Mouse (Mus musculus): ENCODE results near the gene 1810062G17Rik. TPM values are rescaled to one million over a fixed set of nuclear protein-coding genes. Genes with fewer than 3 reads are reported as not detected.

Gene 1810062G17Rik
- polyA plus RNA-seq, 1 experiment, result not detected

GRCm38 (mm10) chr3:36498224-36498623, 22.5 kb downstream of the 1810062G17Rik start:
- 0 out of 2 replicates have a peak, but pooled peaks cover 4% of the 10 kb centered on the region for H3K9me3 ChIP-seq
- peaks cover 14% of the 10 kb centered on the region for H3K27me3 ChIP-seq (replicated peaks)
- H3K4me1 ChIP-seq, result peaks cover 22% of the 10 kb centered on the region
- H3K4me3 ChIP-seq (replicated peaks), result no peak overlapping the region
- no peak for TF ChIP-seq GATA1 (IDR thresholded peaks at IDR 0.05; ENCODE audit: borderline replicate concordance, low read length)
- no peak for TF ChIP-seq FLI1 (IDR thresholded peaks at IDR 0.05; ENCODE audit: low read length)
- H3K36me3 ChIP-seq (replicated peaks; ENCODE audit: low read length), result no peaks in the 10 kb centered on the region

GRCm38 (mm10) chr3:36499418-36499817, 23.7 kb downstream of the 1810062G17Rik start:
- Histone ChIP-seq H3K4me3 (replicated peaks) (no peak overlapping the region), H3K36me3 (replicated peaks; ENCODE audit: low read length) (no peaks in the 10 kb centered on the region), H3K27me3 (replicated peaks) (peaks cover 14% of the 10 kb centered on the region), H3K4me1 (peaks cover 16% of the 10 kb centered on the region), H3K9me3 (0 out of 2 replicates have a peak, but pooled peaks cover 4% of the 10 kb centered on the region)
- TF ChIP-seq FLI1 (IDR thresholded peaks at IDR 0.05; ENCODE audit: low read length) (no peak), GATA1 (IDR thresholded peaks at IDR 0.05; ENCODE audit: borderline replicate concordance, low read length) (no peak)

GRCm38 (mm10) chr3:36500976-36501375, 25.2 kb downstream of the 1810062G17Rik start:
- no peaks in the 10 kb centered on the region for H3K36me3 ChIP-seq (replicated peaks; ENCODE audit: low read length)

GRCm38 (mm10) chr3:36501546-36501945, 25.8 kb downstream of the 1810062G17Rik start:
- Histone ChIP-seq H3K9me3 (0 out of 2 replicates have a peak, but pooled peaks cover 4% of the 10 kb centered on the region), H3K27me3 (replicated peaks) (peaks cover 16% of the 10 kb centered on the region), H3K4me3 (replicated peaks) (no peak overlapping the region), H3K4me1 (peaks cover 2% of the 10 kb centered on the region; the same call in 1 of the 2 replicates), H3K36me3 (replicated peaks; ENCODE audit: low read length) (no peaks in the 10 kb centered on the region)
- no peak for TF ChIP-seq FLI1 (IDR thresholded peaks at IDR 0.05; ENCODE audit: low read length)
- no peak for TF ChIP-seq GATA1 (IDR thresholded peaks at IDR 0.05; ENCODE audit: borderline replicate concordance, low read length)

More at GRCm38 (mm10) chr3:36500976-36501375, 25.2 kb downstream of the 1810062G17Rik start:
- TF ChIP-seq GATA1 (IDR thresholded peaks at IDR 0.05; ENCODE audit: borderline replicate concordance, low read length) (no peak), FLI1 (IDR thresholded peaks at IDR 0.05; ENCODE audit: low read length) (no peak)
- Histone ChIP-seq H3K27me3 (replicated peaks) (peaks cover 15% of the 10 kb centered on the region), H3K4me3 (replicated peaks) (no peak overlapping the region), H3K4me1 (peaks cover 3% of the 10 kb centered on the region; the same call in 1 of the 2 replicates), H3K9me3 (0 out of 2 replicates have a peak, but pooled peaks cover 4% of the 10 kb centered on the region)

- Histone ChIP-seq H3K27me3 (replicated peaks) (peaks cover 5% of the 10 kb centered on the region), H3K9me3 (no peaks in the 10 kb centered on the region), H3K36me3 (replicated peaks; ENCODE audit: low read length) (no peaks in the 10 kb centered on the region), H3K4me3 (replicated peaks) (no peak overlapping the region), H3K4me1 (no peaks in the 10 kb centered on the region)
- TF ChIP-seq FLI1 (IDR thresholded peaks at IDR 0.05; ENCODE audit: low read length), result no peak
- TF ChIP-seq GATA1 (IDR thresholded peaks at IDR 0.05; ENCODE audit: borderline replicate concordance, low read length), result no peak
These were observed 29.6 kb downstream of the 1810062G17Rik start for GRCm38 (mm10) chr3:36505306-36505705.

GRCm38 (mm10) chr3:36505809-36506735, 30.3 kb downstream of the 1810062G17Rik start:
- Histone ChIP-seq H3K36me3 (replicated peaks; ENCODE audit: low read length) (no peaks in the 10 kb centered on the region), H3K27me3 (replicated peaks) (peaks cover 4% of the 10 kb centered on the region), H3K4me3 (replicated peaks) (no peak overlapping the region), H3K4me1 (no peaks in the 10 kb centered on the region), H3K9me3 (no peaks in the 10 kb centered on the region)
- TF ChIP-seq GATA1 (IDR thresholded peaks at IDR 0.05; ENCODE audit: borderline replicate concordance, low read length) (no peak), FLI1 (IDR thresholded peaks at IDR 0.05; ENCODE audit: low read length) (no peak)

GRCm38 (mm10) chr3:36511491-36511890, 35.8 kb downstream of the 1810062G17Rik start:
- H3K4me3 ChIP-seq (replicated peaks), result no peak overlapping the region
- H3K27me3 ChIP-seq (replicated peaks), result no peaks in the 10 kb centered on the region
- H3K9me3 ChIP-seq, result no peaks in the 10 kb centered on the region
- no peaks in the 10 kb centered on the region for H3K36me3 ChIP-seq (replicated peaks; ENCODE audit: low read length)
- TF ChIP-seq GATA1 (IDR thresholded peaks at IDR 0.05; ENCODE audit: borderline replicate concordance, low read length) (no peak), FLI1 (IDR thresholded peaks at IDR 0.05; ENCODE audit: low read length) (no peak)
- no peaks in the 10 kb centered on the region for H3K4me1 ChIP-seq

GRCm38 (mm10) chr3:36516196-36516595, 40.5 kb downstream of the 1810062G17Rik start:
- Histone ChIP-seq H3K4me3 (replicated peaks) (no peak overlapping the region), H3K4me1 (peaks cover 4% of the 10 kb centered on the region), H3K36me3 (replicated peaks; ENCODE audit: low read length) (no peaks in the 10 kb centered on the region), H3K27me3 (replicated peaks) (peaks cover 14% of the 10 kb centered on the region), H3K9me3 (no peaks in the 10 kb centered on the region)
- no peak for TF ChIP-seq FLI1 (IDR thresholded peaks at IDR 0.05; ENCODE audit: low read length)
- no peak for TF ChIP-seq GATA1 (IDR thresholded peaks at IDR 0.05; ENCODE audit: borderline replicate concordance, low read length)

- no peaks in the 10 kb centered on the region for H3K36me3 ChIP-seq (replicated peaks; ENCODE audit: low read length)
- no peaks in the 10 kb centered on the region for H3K9me3 ChIP-seq
- peaks cover 10% of the 10 kb centered on the region for H3K4me1 ChIP-seq
- TF ChIP-seq FLI1 (IDR thresholded peaks at IDR 0.05; ENCODE audit: low read length) (no peak), GATA1 (IDR thresholded peaks at IDR 0.05; ENCODE audit: borderline replicate concordance, low read length) (no peak)
- peak within 1 kb of the TSS; percentile 82 for H3K4me3 ChIP-seq (replicated peaks)
- H3K27me3 ChIP-seq (replicated peaks), result peaks cover 42% of the 10 kb centered on the region
These were observed 45.6 kb downstream of the 1810062G17Rik start, which contains the start of gene Gm11549 for GRCm38 (mm10) chr3:36521073-36522060. TSS of gene Gm11549 (minus strand) at chr3:36521813.
